Mouse (Mus musculus) lung, postnatal 10 days (tissue): ENCODE measurements around the gene Fam19a4.
"Not testable (repeated sequence)": the region's sequence is repeated elsewhere in the genome, so short reads cannot be mapped to it uniquely, and the experiment has no call there.

Experiments
- DNase-seq: peaks from one replicate; pipeline ENCODE4 v3.0.0; 2021

Gene Fam19a4

DNA sequence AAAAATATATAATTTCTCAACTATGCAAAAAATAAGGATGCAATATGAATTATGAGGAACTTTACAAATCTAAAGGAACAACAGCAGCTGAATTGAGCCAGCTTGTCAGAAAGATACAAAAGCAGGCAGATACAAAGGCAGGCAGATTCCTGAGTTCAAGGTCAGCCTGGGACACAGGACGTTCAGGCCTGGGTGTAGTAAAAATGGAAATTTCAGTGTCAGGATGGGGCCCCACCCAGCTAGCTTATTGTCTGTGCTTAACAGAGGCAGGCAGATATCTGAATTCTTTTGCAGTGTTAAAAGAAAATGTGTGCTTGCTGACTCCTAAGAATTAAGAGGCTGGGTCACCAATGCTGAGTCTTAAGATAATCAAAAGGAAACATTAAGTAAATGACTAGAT is 124.4 kb downstream of the Fam19a4 start:
- no peak for DNase-seq

GRCm38 (mm10) chr6:96909061-96909480 is 151.1 kb downstream of the Fam19a4 start:
- peak; percentile 5 for DNase-seq

- not testable (repeated sequence) for DNase-seq
Measured at GRCm38 (mm10) chr6:96877105-96877504, 183.1 kb downstream of the Fam19a4 start.

- not testable (repeated sequence) for DNase-seq
Measured at GRCm38 (mm10) chr6:96876651-96877050, 183.6 kb downstream of the Fam19a4 start.

DNA sequence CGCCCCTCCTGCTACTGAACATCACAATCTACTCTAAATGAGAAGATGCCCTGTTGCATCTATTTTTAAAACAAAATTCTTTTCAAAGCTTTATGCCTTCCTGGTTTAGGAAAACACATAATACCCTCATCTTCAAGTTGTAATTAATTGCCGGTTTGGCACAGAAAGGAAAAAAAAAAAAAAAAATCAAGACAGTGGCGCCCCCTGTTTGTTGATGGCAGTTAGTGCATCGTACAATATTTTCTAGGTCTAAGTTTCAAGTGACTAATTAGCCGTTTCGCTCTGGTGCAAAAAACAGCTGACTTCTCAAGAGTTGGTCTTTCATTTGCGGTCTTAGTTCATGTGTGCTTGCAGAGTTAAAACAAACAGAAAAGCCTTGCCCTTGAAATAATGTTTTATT is 207.1 kb downstream of the Fam19a4 start:
- DNase-seq, result no peak

DNA sequence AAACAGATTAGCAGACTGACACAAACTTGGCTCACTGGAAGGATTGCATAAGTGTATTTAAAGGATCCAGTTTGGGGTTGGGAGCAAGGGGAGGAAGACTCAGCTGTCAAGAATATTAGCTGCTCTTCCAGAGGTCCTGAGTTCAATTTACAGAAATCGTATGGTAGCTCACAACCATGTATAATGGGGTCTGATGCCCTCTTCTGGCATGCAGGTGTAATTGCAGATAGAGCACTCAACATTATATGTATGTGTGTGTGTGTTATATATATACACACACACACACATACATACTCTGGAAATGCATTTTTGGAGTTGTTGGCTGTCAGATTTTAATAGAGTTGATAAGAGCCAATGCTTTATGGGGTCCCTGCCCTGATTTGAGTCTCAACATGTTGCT is 216.3 kb downstream of the Fam19a4 start:
- DNase-seq, result no peak

DNA sequence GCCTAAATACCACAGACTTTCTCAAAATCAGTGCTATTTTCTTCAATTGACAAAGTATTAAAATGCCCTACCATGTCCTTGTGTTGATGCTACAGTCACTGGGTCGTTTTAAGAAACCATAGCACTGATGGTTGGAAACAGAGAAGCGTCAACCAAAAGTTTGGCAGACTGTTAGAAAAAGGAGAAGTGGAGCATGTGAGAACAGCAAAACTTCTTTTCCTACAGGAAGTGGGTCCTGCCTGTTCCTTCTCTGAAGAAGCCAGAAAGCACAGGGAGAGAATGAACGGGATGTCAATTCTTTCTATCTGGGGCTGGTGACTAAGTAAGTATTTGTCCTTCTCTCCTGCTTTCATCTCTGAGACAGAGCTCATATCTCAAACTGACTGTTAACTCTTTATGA is 219.6 kb downstream of the Fam19a4 start:
- no peak for DNase-seq

DNA sequence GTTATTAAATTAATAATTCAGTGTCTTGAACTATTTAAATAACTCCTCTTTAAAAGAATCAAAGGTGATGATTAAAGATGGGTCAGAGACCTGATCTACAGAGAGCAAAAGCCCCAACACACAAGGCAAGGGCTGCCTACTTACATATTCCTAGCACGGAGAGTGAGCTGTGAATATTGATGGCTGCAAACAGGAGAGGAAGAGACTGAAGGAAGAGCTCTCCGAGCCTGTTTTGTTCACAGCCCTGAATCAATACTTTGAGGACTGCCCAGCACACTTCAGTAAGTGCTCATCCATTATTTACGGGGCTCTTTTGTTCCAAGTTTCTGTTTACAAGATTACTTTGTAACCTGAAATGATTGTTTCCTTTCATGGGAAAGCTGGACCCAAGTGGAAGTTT is 233.6 kb downstream of the Fam19a4 start:
- no peak for DNase-seq

DNA sequence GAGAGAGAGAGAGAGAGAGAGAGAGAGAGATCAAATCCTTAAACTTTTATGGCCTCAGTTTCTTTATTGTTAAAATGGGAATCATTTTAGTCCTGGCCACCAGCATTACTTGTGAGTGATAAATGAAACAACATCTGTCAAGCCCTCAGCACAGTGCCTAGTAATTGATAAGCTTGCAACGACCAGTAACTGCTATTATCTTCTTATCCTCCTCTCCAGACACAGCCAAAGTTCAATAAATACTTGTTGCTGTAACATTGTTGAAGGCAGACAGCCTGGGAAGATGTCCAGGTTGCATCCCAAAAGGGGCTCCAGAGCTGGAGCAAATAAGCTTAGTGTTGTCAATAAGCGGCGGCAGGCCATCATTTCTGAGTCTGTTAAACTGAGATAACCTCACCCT is 257.2 kb downstream of the Fam19a4 start:
- no peak for DNase-seq

GRCm38 (mm10) chr6:96798746-96799145 is 261.5 kb downstream of the Fam19a4 start:
- no peak for DNase-seq

GRCm38 (mm10) chr6:96797451-96797850 is 262.8 kb downstream of the Fam19a4 start:
- no peak for DNase-seq
